In the genomic region with DNA sequence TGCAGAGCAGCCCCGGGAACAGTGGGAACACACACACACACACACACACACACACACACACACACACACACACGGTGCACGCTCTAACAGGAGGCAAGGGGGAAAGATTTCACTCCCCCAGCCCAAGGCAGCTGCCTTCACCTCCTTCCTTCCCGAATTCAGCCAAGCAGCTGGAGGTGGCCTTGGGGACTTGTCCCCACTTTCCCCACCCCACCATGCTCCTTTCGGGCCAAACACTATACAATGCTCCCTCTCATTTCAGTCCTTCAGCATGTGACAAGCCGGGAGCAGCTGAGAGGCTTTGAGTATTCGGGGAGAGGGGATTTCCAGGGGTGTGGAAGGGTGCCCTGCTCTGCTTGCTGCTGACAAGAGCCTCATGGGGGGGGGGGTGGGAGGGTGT, we compare ENCODE assay signal across 13 mouse cellular contexts. TPM values are rescaled to one million over a fixed set of nuclear protein-coding genes. Genes with fewer than 3 reads are reported as not detected.
DNase-seq lines count a peak whose midpoint lies in the region; ATAC-seq lines count a peak whose summit lies in the region.
"Had no signal": no experiment of that assay in that cellular context is flagged by ENCODE, and none has a peak within 500 bp of the region (broad histone marks: within the 10 kb centered on the region; RNA-seq: fewer than 3 reads in every experiment).

No protein-coding gene starts in this region.

- ATAC-seq in hindbrain, embryonic 11.5 days (ENCODE audit: low FRiP score): no peak
- ATAC-seq in hindbrain, embryonic 16.5 days: no peak
- no peak for ATAC-seq in hindbrain, embryonic 12.5 days (ENCODE audit: low FRiP score)
- ATAC-seq in midbrain, embryonic 16.5 days: no peak
- ATAC-seq: liver, postnatal 0 days had no signal

- no peak overlapping the region for H3K9ac ChIP-seq in hindbrain, embryonic 11.5 days (ENCODE audit: low read depth, low read length)
- H3K9ac ChIP-seq in hindbrain, embryonic 16.5 days (ENCODE audit: low read depth, low read length): no peak overlapping the region; the same call in 1 of the 2 replicates
- H3K9ac ChIP-seq in hindbrain, embryonic 12.5 days: peak overlapping the region; percentile 43; the same call in 1 of the 2 replicates
- 0 out of 2 replicates have a peak overlapping the region, but pooled peaks have one; percentile 30 for H3K9ac ChIP-seq in midbrain, embryonic 16.5 days (ENCODE audit: low read depth, low read length)
- H3K9ac ChIP-seq: liver, postnatal 0 days had no signal

- no peak overlapping the region for H3K4me2 ChIP-seq in hindbrain, embryonic 11.5 days (replicated peaks; ENCODE audit: low read depth, low read length)
- no peak overlapping the region; the same call in 1 of the 2 replicates for H3K4me2 ChIP-seq in hindbrain, embryonic 16.5 days (ENCODE audit: low read length)
- H3K4me2 ChIP-seq in hindbrain, embryonic 12.5 days (replicated peaks): 0 out of 2 replicates have a peak overlapping the region, but pooled peaks have one; percentile 8
- no peak overlapping the region for H3K4me2 ChIP-seq in midbrain, embryonic 16.5 days (ENCODE audit: low read length)

- DNase-seq in hindbrain, embryonic 11.5 days (ENCODE audit: low spot score): no peak
- DNase-seq in R1 (ENCODE audit: low read depth, low spot score): peak; percentile 17
- DNase-seq in layer of hippocampus, adult 11-12 months (ENCODE audit: low spot score): no peak
- no peak for DNase-seq in embryo, embryonic 10.5 days (ENCODE audit: low spot score)
- DNase-seq in adrenal gland, postnatal 14 days: no peak
- DNase-seq: adrenal gland, postnatal 36 days; cerebellum, adult 8-10 months; gastrocnemius, postnatal 14 days; liver, postnatal 0 days had no signal

- H3K36me3 ChIP-seq in hindbrain, embryonic 11.5 days (ENCODE audit: control insufficient read depth, insufficient read depth, low read length): no peaks in the 10 kb centered on the region
- no peaks in the 10 kb centered on the region for H3K36me3 ChIP-seq in hindbrain, embryonic 16.5 days (ENCODE audit: control insufficient read depth, insufficient read depth, low read length)
- H3K36me3 ChIP-seq in hindbrain, embryonic 12.5 days: no peaks in the 10 kb centered on the region
- H3K36me3 ChIP-seq in midbrain, embryonic 16.5 days (ENCODE audit: control insufficient read depth, insufficient read depth, low read length): no peaks in the 10 kb centered on the region

- no peak overlapping the region for H3K4me3 ChIP-seq in hindbrain, embryonic 11.5 days (ENCODE audit: low read depth, low read length)
- H3K4me3 ChIP-seq in hindbrain, embryonic 16.5 days (ENCODE audit: low read length): no peak overlapping the region
- H3K4me3 ChIP-seq in hindbrain, embryonic 12.5 days: no peak overlapping the region
- H3K4me3 ChIP-seq in midbrain, embryonic 16.5 days (ENCODE audit: low read depth, low read length): no peak overlapping the region

- peaks cover 10% of the 10 kb centered on the region for H3K27me3 ChIP-seq in hindbrain, embryonic 11.5 days (ENCODE audit: control insufficient read depth, insufficient read depth, low read length)
- H3K27me3 ChIP-seq in hindbrain, embryonic 16.5 days (replicated peaks; ENCODE audit: control insufficient read depth, insufficient read depth, low read length): peaks cover 4% of the 10 kb centered on the region; the same call in 1 of the 2 replicates
- peaks cover 29% of the 10 kb centered on the region for H3K27me3 ChIP-seq in hindbrain, embryonic 12.5 days
- H3K27me3 ChIP-seq in midbrain, embryonic 16.5 days (ENCODE audit: control insufficient read depth, insufficient read depth, low read depth, low read length): peaks cover 5% of the 10 kb centered on the region

- H3K4me1 ChIP-seq in hindbrain, embryonic 11.5 days (replicated peaks; ENCODE audit: control insufficient read depth, insufficient read depth, low read length): peaks cover 6% of the 10 kb centered on the region
- H3K4me1 ChIP-seq in hindbrain, embryonic 16.5 days (ENCODE audit: control insufficient read depth, insufficient read depth, low read depth, low read length): peaks cover 27% of the 10 kb centered on the region
- peaks cover 45% of the 10 kb centered on the region for H3K4me1 ChIP-seq in hindbrain, embryonic 12.5 days
- H3K4me1 ChIP-seq in midbrain, embryonic 16.5 days (ENCODE audit: control insufficient read depth, insufficient read depth, low read length): peaks cover 17% of the 10 kb centered on the region

- H3K9me3 ChIP-seq in hindbrain, embryonic 11.5 days (ENCODE audit: control insufficient read depth, low read length): no peaks in the 10 kb centered on the region
- H3K9me3 ChIP-seq in hindbrain, embryonic 16.5 days (ENCODE audit: control insufficient read depth, low read length): no peaks in the 10 kb centered on the region
- no peaks in the 10 kb centered on the region for H3K9me3 ChIP-seq in hindbrain, embryonic 12.5 days (replicated peaks)
- H3K9me3 ChIP-seq in midbrain, embryonic 16.5 days (replicated peaks; ENCODE audit: control insufficient read depth, low read length, poor library complexity, severe bottlenecking): no peaks in the 10 kb centered on the region

- H3K27ac ChIP-seq in hindbrain, embryonic 11.5 days (ENCODE audit: low read depth, low read length): 0 out of 2 replicates have a peak overlapping the region, but pooled peaks have one; percentile 6
- no peak overlapping the region for H3K27ac ChIP-seq in hindbrain, embryonic 16.5 days (ENCODE audit: low read depth, low read length)
- H3K27ac ChIP-seq in hindbrain, embryonic 12.5 days: peak overlapping the region; percentile 67
- no peak overlapping the region for H3K27ac ChIP-seq in midbrain, embryonic 16.5 days (ENCODE audit: low read length)
- H3K27ac ChIP-seq: kidney, postnatal 0 days had no signal

- WGBS in hindbrain, embryonic 11.5 days: 29% methylated on average over 7 of the region's 7 CpGs
- 15% methylated on average over 7 of the region's 7 CpGs for WGBS in hindbrain, embryonic 16.5 days
- 14% methylated on average over 4 of the region's 7 CpGs for WGBS in hindbrain, embryonic 12.5 days
- 9% methylated on average over 5 of the region's 7 CpGs for WGBS in midbrain, embryonic 16.5 days

RNA-seq across cellular contexts. Expression of gene C77080, which starts 19.3 kb away (rescaled TPM):
- polyA plus RNA-seq in hindbrain, embryonic 11.5 days (2014; fragmentation: Nextera tagmentation; extraction: Ambion mirVana): 3.2 and 3.6 TPM in 2 replicates
- 7.0 and 10.8 TPM in 2 replicates for polyA plus RNA-seq in hindbrain, embryonic 16.5 days (2015; fragmentation: Nextera tagmentation; extraction: Ambion mirVana)
- polyA plus RNA-seq in hindbrain, embryonic 12.5 days (2016; fragmentation: Nextera tagmentation; extraction: Ambion mirVana): 6.0 and 6.4 TPM in 2 replicates
- 6.7 and 8.2 TPM in 2 replicates for polyA plus RNA-seq in midbrain, embryonic 16.5 days (2015; fragmentation: Nextera tagmentation; extraction: Ambion mirVana)
- total RNA-seq in adrenal gland, postnatal 14 days (2021): 14.5 and 16.5 TPM in 2 replicates

RNA-seq across cellular contexts. Expression of gene Sync, which starts 45.5 kb away (rescaled TPM):
- 0.56 and 0.99 TPM in 2 replicates for polyA plus RNA-seq in hindbrain, embryonic 11.5 days (2014; fragmentation: Nextera tagmentation; extraction: Ambion mirVana)
- polyA plus RNA-seq in hindbrain, embryonic 16.5 days (2015; fragmentation: Nextera tagmentation; extraction: Ambion mirVana): 1.7 and 1.9 TPM in 2 replicates
- 1.7 and 1.8 TPM in 2 replicates for polyA plus RNA-seq in hindbrain, embryonic 12.5 days (2016; fragmentation: Nextera tagmentation; extraction: Ambion mirVana)
- polyA plus RNA-seq in midbrain, embryonic 16.5 days (2015; fragmentation: Nextera tagmentation; extraction: Ambion mirVana): 0.63 and 0.85 TPM in 2 replicates
- 1.7 and 2.5 TPM in 2 replicates for total RNA-seq in adrenal gland, postnatal 14 days (2021)
- polyA plus RNA-seq: liver, postnatal 0 days had no signal

RNA-seq across cellular contexts. Expression of gene Yars, which starts 52.3 kb away (rescaled TPM):
- polyA plus RNA-seq in hindbrain, embryonic 11.5 days (2014; fragmentation: Nextera tagmentation; extraction: Ambion mirVana): 102 and 109 TPM in 2 replicates
- 108 and 112 TPM in 2 replicates for polyA plus RNA-seq in hindbrain, embryonic 16.5 days (2015; fragmentation: Nextera tagmentation; extraction: Ambion mirVana)
- polyA plus RNA-seq in hindbrain, embryonic 12.5 days (2016; fragmentation: Nextera tagmentation; extraction: Ambion mirVana): 98.1 and 104 TPM in 2 replicates
- 111 and 116 TPM in 2 replicates for polyA plus RNA-seq in midbrain, embryonic 16.5 days (2015; fragmentation: Nextera tagmentation; extraction: Ambion mirVana)
- 72.1 and 85.5 TPM in 2 replicates for total RNA-seq in adrenal gland, postnatal 14 days (2021)

RNA-seq across cellular contexts. Expression of gene S100pbp, which starts 52.4 kb away (rescaled TPM):
- 19.9 and 20.7 TPM in 2 replicates for polyA plus RNA-seq in hindbrain, embryonic 11.5 days (2014; fragmentation: Nextera tagmentation; extraction: Ambion mirVana)
- polyA plus RNA-seq in hindbrain, embryonic 16.5 days (2015; fragmentation: Nextera tagmentation; extraction: Ambion mirVana): 19.1 and 21.6 TPM in 2 replicates
- 23.2 and 26.7 TPM in 2 replicates for polyA plus RNA-seq in hindbrain, embryonic 12.5 days (2016; fragmentation: Nextera tagmentation; extraction: Ambion mirVana)
- 27.0 and 28.0 TPM in 2 replicates for polyA plus RNA-seq in midbrain, embryonic 16.5 days (2015; fragmentation: Nextera tagmentation; extraction: Ambion mirVana)
- 24.5 and 30.0 TPM in 2 replicates for total RNA-seq in adrenal gland, postnatal 14 days (2021)

Comparison
In these comparisons a context has a peak if more than half of its experiments do, and no peak if none do; other contexts are left out.
1. H3K27ac ChIP-seq: peak in hindbrain, embryonic 11.5 days (single experiment) and hindbrain, embryonic 12.5 days (single experiment); none in hindbrain, embryonic 16.5 days (single experiment) and midbrain, embryonic 16.5 days (single experiment).
2. H3K9ac ChIP-seq: peak in hindbrain, embryonic 12.5 days (single experiment) and midbrain, embryonic 16.5 days (single experiment); none in hindbrain, embryonic 11.5 days (single experiment) and hindbrain, embryonic 16.5 days (single experiment).